Mouse (Mus musculus) CH12.LX (cell line): ENCODE measurements around the gene Brd4. TPM values are rescaled to one million over a fixed set of nuclear protein-coding genes. Genes with fewer than 3 reads are reported as not detected.

Source experiments
- DNase-seq: peaks from one replicate; pipeline ENCODE4 v3.0.0-alpha.2; 2013; ENCODE audit errors: extremely low read depth
- H3K27ac ChIP-seq: 2 replicates; pipeline ENCODE4 v1.5.1; 2012; ENCODE audit warnings: low read depth, mild to moderate bottlenecking, control low read depth, moderate library complexity; ENCODE audit not compliant: insufficient read depth
- H3K27me3 ChIP-seq: replicated peaks from 2 replicates; pipeline ENCODE3; 2012; ENCODE audit warnings: inconsistent platforms
- H3K36me3 ChIP-seq, 2 experiments: replicated peaks in 1 of 2; 2 replicates each; pipeline versions ENCODE3 to v1.6.1; 2012; ENCODE audit warnings: inconsistent platforms in 1 of 2, low read length in 1 of 2, mild to moderate bottlenecking in 1 of 2, mixed read lengths in 1 of 2, moderate library complexity in 1 of 2; ENCODE audit not compliant: control insufficient read depth in 1 of 2, insufficient read depth in 1 of 2
- H3K4me1 ChIP-seq, 2 experiments: 2 replicates each; pipeline ENCODE4 v1.6.1; 2012; ENCODE audit warnings: inconsistent platforms in 1 of 2, moderate library complexity in 1 of 2; ENCODE audit not compliant: insufficient read depth in 2 of 2, control insufficient read depth in 1 of 2
- H3K4me2 ChIP-seq: 2 replicates; pipeline ENCODE4 v1.6.1; 2012; ENCODE audit warnings: low read depth, mild to moderate bottlenecking, control low read depth; ENCODE audit not compliant: poor library complexity, insufficient read depth, severe bottlenecking
- H3K4me3 ChIP-seq, 3 experiments: fragments of 150-350 bp in 1 of 3; sonication (generic) in 1 of 3; replicated peaks in 1 of 3; 2 replicates each; pipeline versions ENCODE3 to v1.5.1; 2011 to 2012; ENCODE audit warnings: low read depth in 2 of 3, low read length in 2 of 3, mild to moderate bottlenecking in 2 of 3, moderate library complexity in 2 of 3, control low read depth in 1 of 3, improper control_type of control experiment in 1 of 3, inconsistent platforms in 1 of 3, mixed read lengths in 1 of 3; ENCODE audit not compliant: poor library complexity in 1 of 3
- H3K79me2 ChIP-seq: replicated peaks from 2 replicates; pipeline ENCODE4 v1.6.1; 2012; ENCODE audit warnings: mild to moderate bottlenecking, moderate library complexity; ENCODE audit not compliant: control insufficient read depth, poor library complexity, insufficient read depth, severe bottlenecking; ENCODE audit errors: extremely low read depth
- H3K9ac ChIP-seq: 2 replicates; pipeline ENCODE4 v1.6.1; 2012; ENCODE audit warnings: low read depth, mild to moderate bottlenecking, control low read depth, moderate library complexity; ENCODE audit not compliant: insufficient read depth
- H3K9me3 ChIP-seq: replicated peaks from 2 replicates; pipeline ENCODE3; 2012; ENCODE audit warnings: low read length, inconsistent platforms, mixed read lengths
- CHD2 ChIP-seq: IDR thresholded peaks from 2 replicates; pipeline ENCODE4 v1.6.1; 2011; ENCODE audit warnings: low read length, improper control_type of control experiment
- ELF1 ChIP-seq: IDR thresholded peaks from 2 replicates; pipeline ENCODE4 v1.6.1; 2014; ENCODE audit warnings: low read depth, mild to moderate bottlenecking, inconsistent platforms, low read length, improper control_type of control experiment
- JUN ChIP-seq: IDR thresholded peaks from 2 replicates; pipeline ENCODE4 v1.6.1; 2011; ENCODE audit warnings: low read depth, mild to moderate bottlenecking, low read length, improper control_type of control experiment, moderate library complexity; ENCODE audit not compliant: insufficient read depth
- KAT2A ChIP-seq: IDR thresholded peaks from 2 replicates; pipeline ENCODE4 v1.6.1; 2012; ENCODE audit warnings: low read length, improper control_type of control experiment, inconsistent platforms; ENCODE audit not compliant: insufficient replicate concordance
- MAX ChIP-seq: IDR thresholded peaks from 2 replicates; pipeline ENCODE4 v1.6.1; 2011; ENCODE audit warnings: low read length, improper control_type of control experiment
- MAZ ChIP-seq: IDR thresholded peaks from 2 replicates; pipeline ENCODE4 v1.6.1; 2012; ENCODE audit warnings: low read depth, mild to moderate bottlenecking, inconsistent platforms, low read length, improper control_type of control experiment, moderate library complexity
- MYC ChIP-seq: IDR thresholded peaks from 2 replicates; pipeline ENCODE4 v1.6.1; 2011; ENCODE audit warnings: low read depth, mild to moderate bottlenecking, improper control_type of control experiment, low read length
- NRF1 ChIP-seq: IDR thresholded peaks from 2 replicates; pipeline ENCODE4 v1.6.1; 2014; ENCODE audit warnings: low read depth, mild to moderate bottlenecking, inconsistent platforms, low read length, improper control_type of control experiment, moderate library complexity
- POLR2A ChIP-seq: IDR thresholded peaks from 2 replicates; pipeline ENCODE4 v1.6.1; 2011; ENCODE audit warnings: low read depth, mild to moderate bottlenecking, improper control_type of control experiment, low read length
- TBP ChIP-seq: conservative IDR thresholded peaks from 2 replicates; pipeline ENCODE4 v1.6.1; 2011; ENCODE audit warnings: low read depth, low read length, improper control_type of control experiment
- TCF12 ChIP-seq: IDR thresholded peaks from 2 replicates; pipeline ENCODE4 v1.6.1; 2014; ENCODE audit warnings: low read depth, mild to moderate bottlenecking, inconsistent platforms, low read length, improper control_type of control experiment
- UBTF ChIP-seq: IDR thresholded peaks from 2 replicates; pipeline ENCODE4 v1.6.1; 2012; ENCODE audit warnings: low read depth, mild to moderate bottlenecking, inconsistent platforms, low read length, improper control_type of control experiment, moderate library complexity
- USF1 ChIP-seq: IDR thresholded peaks from 2 replicates; pipeline ENCODE4 v1.6.1; 2014; ENCODE audit warnings: low read depth, mild to moderate bottlenecking, inconsistent platforms, low read length, improper control_type of control experiment
- ZKSCAN1 ChIP-seq: IDR thresholded peaks from 2 replicates; pipeline ENCODE4 v1.6.1; 2012; ENCODE audit warnings: low read depth, inconsistent platforms, low read length, improper control_type of control experiment, borderline replicate concordance
- dilution Hi-C: fragments of 300-500 bp; cut with MboI; formaldehyde crosslinking; loops from 2 replicates; pipeline ENCODE4 v1.14.3; 2020; ENCODE audit warnings: low sequenced_read_pairs; ENCODE audit not compliant: extremely low pct_unique_long_range_greater_than_20kb, extremely low pct_ligation_motif_present
- in situ Hi-C: fragments of 300-500 bp; cut with MboI; formaldehyde crosslinking; loops from 3 replicates; pipeline ENCODE4 v1.14.3; 2019; ENCODE audit warnings: low sequenced_read_pairs, low pct_ligation_motif_present, low pct_unique_long_range_greater_than_20kb, mixed read lengths
- polyA plus RNA-seq: library from polyadenylated mRNA; unstranded; fragments of >175 nt; gene quantifications from 2 replicates; pipeline ENCODE4 v1.2.1, GENCODE M21; 2012; ENCODE audit warnings: low read depth; ENCODE audit not compliant: insufficient read length
- total RNA-seq, 2 experiments: library from RNA; depleted of rRNA; stranded (reverse); fragments of 300-350 nt in 1 of 2; fragments of >200 nt in 1 of 2; gene quantifications; 2 replicates each; pipeline ENCODE4 v1.2.3; 2012 to 2014

The Brd4 gene
- total and polyA plus RNA-seq, 3 experiments, result 6.3 to 68.5 (median 19.1) TPM

GRCm38 (mm10) chr17:32240881-32241531 lies 43.5 kb downstream of the Brd4 start:
- peaks cover 11 to 52% of the 10 kb centered on the region in 2 experiments for H3K4me1 ChIP-seq
- TF ChIP-seq NRF1 (no peak), POLR2A (no peak), ELF1 (peak; percentile 38; the same call in 1 of the 2 replicates), MYC (no peak), TCF12 (no peak), MAX (no peak)
- TF ChIP-seq, all 38 proteins: peak for 1
- no peak overlapping the region for H3K4me2 ChIP-seq
- peaks cover 91% of the 10 kb centered on the region for H3K79me2 ChIP-seq
- H3K27me3 ChIP-seq, result no peaks in the 10 kb centered on the region
- no peak overlapping the region for H3K4me3 ChIP-seq
- no peak overlapping the region for H3K9ac ChIP-seq
- in situ Hi-C loops (loop anchor here (5.0 kb wide), 1 partner anchor 46 kb away; no protein-coding TSS in a partner anchor), dilution Hi-C loops (no loop called here)
- peak; percentile 37 for DNase-seq
- H3K27ac ChIP-seq, result no peak overlapping the region
- H3K36me3 ChIP-seq, result peaks cover 8 to 49% of the 10 kb centered on the region in 2 experiments
- H3K9me3 ChIP-seq, result no peaks in the 10 kb centered on the region

GRCm38 (mm10) chr17:32238589-32238988 lies 45.9 kb downstream of the Brd4 start:
- H3K9ac ChIP-seq, result no peak overlapping the region
- DNase-seq, result no peak
- dilution Hi-C loops (no loop called here), in situ Hi-C loops (no loop called here)
- TF ChIP-seq TBP (no peak), NRF1 (no peak)
- peaks cover 11 to 60% of the 10 kb centered on the region in 2 experiments for H3K4me1 ChIP-seq
- H3K27ac ChIP-seq, result no peak overlapping the region
- no peak overlapping the region for H3K4me2 ChIP-seq
- H3K9me3 ChIP-seq, result no peaks in the 10 kb centered on the region
- H3K36me3 ChIP-seq, result peaks cover 10 to 54% of the 10 kb centered on the region in 2 experiments
- H3K79me2 ChIP-seq, result peaks cover 86% of the 10 kb centered on the region
- H3K27me3 ChIP-seq, result no peaks in the 10 kb centered on the region
- H3K4me3 ChIP-seq, result no peak overlapping the region

- Histone ChIP-seq H3K9me3 (no peaks in the 10 kb centered on the region), H3K4me1 (peaks cover 0 to 33% of the 10 kb centered on the region in 2 experiments; a peak in 2 of 4 replicates), H3K79me2 (peaks cover 88% of the 10 kb centered on the region), H3K27ac (no peak overlapping the region), H3K4me3 (no peak overlapping the region), H3K9ac (no peak overlapping the region), H3K27me3 (no peaks in the 10 kb centered on the region), H3K36me3 (peaks cover 12 to 64% of the 10 kb centered on the region in 2 experiments), H3K4me2 (no peak overlapping the region)
- dilution Hi-C loops, result no loop called here
- in situ Hi-C loops, result no loop called here
- no peak for DNase-seq
- no peak for TF ChIP-seq ZKSCAN1
- no peak for TF ChIP-seq JUN
- no peak for TF ChIP-seq USF1
- no peak for TF ChIP-seq KAT2A
- no peak for TF ChIP-seq TBP
- TF ChIP-seq CHD2, result no peak
- TF ChIP-seq UBTF, result no peak
- no peak for TF ChIP-seq POLR2A
- TF ChIP-seq TCF12, result no peak
- TF ChIP-seq MYC, result no peak
- TF ChIP-seq MAZ, result no peak
- TF ChIP-seq, all 38 proteins: peak for 0
Observed at GRCm38 (mm10) chr17:32235534-32236191, 48.9 kb downstream of the Brd4 start.
